Mouse (Mus musculus) embryonic facial prominence, embryonic 12.5 days (tissue): ENCODE results near the gene Supt20. TPM values are rescaled to one million over a fixed set of nuclear protein-coding genes. Genes with fewer than 3 reads are reported as not detected.
"Not testable (repeated sequence)": the region's sequence is repeated elsewhere in the genome, so short reads cannot be mapped to it uniquely, and the experiment has no call there.

Source experiments
- ATAC-seq: fragments of 200-750 bp; cut with Nextera tagmentation; 2 replicates; pipeline ENCODE4 v1.8.0; 2017; ENCODE audit not compliant: insufficient number of reproducible peaks, insufficient read depth, low FRiP score, low TSS enrichment
- H3K27ac ChIP-seq: fragments of 300-500 bp; sonication (generic); 2 replicates; pipeline ENCODE4 v1.5.1; 2016; ENCODE audit warnings: mild to moderate bottlenecking
- H3K27me3 ChIP-seq: fragments of 300-500 bp; sonication (generic); 2 replicates; pipeline ENCODE4 v1.6.1; 2016; ENCODE audit warnings: mild to moderate bottlenecking, moderate library complexity
- H3K36me3 ChIP-seq: fragments of 300-500 bp; sonication (generic); 2 replicates; pipeline ENCODE4 v1.6.1; 2016; ENCODE audit warnings: mild to moderate bottlenecking
- H3K4me1 ChIP-seq: fragments of 300-500 bp; sonication (generic); 2 replicates; pipeline ENCODE4 v1.6.1; 2016
- H3K4me2 ChIP-seq: fragments of 300-500 bp; sonication (generic); replicated peaks from 2 replicates; pipeline ENCODE4 v1.6.1; 2016; ENCODE audit warnings: mild to moderate bottlenecking, moderate library complexity
- H3K4me3 ChIP-seq: fragments of 300-500 bp; sonication (generic); 2 replicates; pipeline ENCODE4 v1.5.1; 2016; ENCODE audit warnings: mild to moderate bottlenecking
- H3K9ac ChIP-seq: fragments of 300-500 bp; sonication (generic); 2 replicates; pipeline ENCODE4 v1.6.1; 2016; ENCODE audit warnings: mild to moderate bottlenecking, moderate library complexity
- H3K9me3 ChIP-seq: fragments of 300-500 bp; sonication (generic); 2 replicates; pipeline ENCODE4 v1.6.1; 2016; ENCODE audit warnings: mild to moderate bottlenecking, moderate library complexity
- WGBS: fragments of 180-500 bp; shearing (Covaris S2); methylation state at CpG from one replicate; pipeline ENCODE4 v1.1.7; 2016; 5-methylcytosine and 5-hydroxymethylcytosine counted together
- polyA plus RNA-seq: library from polyadenylated mRNA; unstranded; fragments of >200 nt; fragmentation: Nextera tagmentation; extraction: Ambion mirVana; gene quantifications from 2 replicates; pipeline ENCODE4 v1.2.1, GENCODE M21; 2016

The Supt20 gene
- polyA plus RNA-seq, 1 experiment from 2014 or later = 142 TPM

DNA sequence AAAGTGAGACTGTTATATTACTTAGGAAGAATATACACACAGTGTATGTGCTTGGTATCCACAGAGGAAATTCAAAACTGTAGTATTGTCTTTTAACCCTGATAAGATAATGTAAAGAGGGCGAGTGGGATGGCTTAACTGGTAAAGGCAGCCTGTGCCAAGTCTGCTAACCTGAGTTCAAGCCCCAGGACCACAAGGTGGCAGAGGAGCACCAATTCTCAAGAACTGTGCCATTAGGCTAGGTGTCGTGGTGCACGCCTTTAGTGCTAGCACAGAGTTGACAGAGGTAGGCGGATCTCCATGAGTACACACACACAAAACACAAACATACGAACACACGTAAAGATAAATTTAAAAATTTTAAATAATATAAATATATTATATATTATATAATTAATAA is 23.0 kb upstream of the Supt20 start:
- Histone ChIP-seq H3K27me3 (no peaks in the 10 kb centered on the region), H3K36me3 (no peaks in the 10 kb centered on the region), H3K4me3 (no peak overlapping the region), H3K9me3 (no peaks in the 10 kb centered on the region), H3K27ac (no peak overlapping the region), H3K9ac (no peak overlapping the region), H3K4me2 (no peak overlapping the region), H3K4me1 (peaks cover 15% of the 10 kb centered on the region)
- 89% methylated on average over 6 of the region's 6 CpGs for WGBS
- ATAC-seq = no peak

DNA sequence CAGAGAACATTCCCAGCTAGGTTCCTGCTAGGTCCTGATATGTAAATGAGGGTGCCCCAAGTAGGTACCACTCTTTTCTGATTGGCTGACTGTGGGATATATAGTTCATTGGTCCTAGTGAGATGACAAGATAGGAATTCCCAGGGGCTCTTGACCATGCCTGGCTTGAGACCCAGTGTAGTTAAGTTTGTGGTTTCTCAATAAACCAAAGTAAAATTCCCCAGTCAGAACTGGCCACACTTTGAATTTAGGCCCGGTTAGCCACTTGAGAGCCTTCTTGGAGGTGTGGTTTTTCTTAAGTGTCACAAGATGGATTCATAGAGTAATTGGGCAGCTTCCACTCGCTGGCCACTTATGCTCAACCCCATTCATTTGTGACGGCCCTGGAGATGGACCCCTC is 20.5 kb upstream of the Supt20 start:
- H3K4me3 ChIP-seq = no peak overlapping the region
- peak; percentile 24; the same call in 1 of the 2 replicates for ATAC-seq
- H3K9me3 ChIP-seq = no peaks in the 10 kb centered on the region
- H3K27ac ChIP-seq = no peak overlapping the region
- no peaks in the 10 kb centered on the region for H3K36me3 ChIP-seq
- no peak overlapping the region for H3K4me2 ChIP-seq
- H3K9ac ChIP-seq = no peak overlapping the region
- WGBS = 71% methylated on average over 3 of the region's 3 CpGs
- H3K27me3 ChIP-seq = no peaks in the 10 kb centered on the region
- peaks cover 15% of the 10 kb centered on the region for H3K4me1 ChIP-seq

DNA sequence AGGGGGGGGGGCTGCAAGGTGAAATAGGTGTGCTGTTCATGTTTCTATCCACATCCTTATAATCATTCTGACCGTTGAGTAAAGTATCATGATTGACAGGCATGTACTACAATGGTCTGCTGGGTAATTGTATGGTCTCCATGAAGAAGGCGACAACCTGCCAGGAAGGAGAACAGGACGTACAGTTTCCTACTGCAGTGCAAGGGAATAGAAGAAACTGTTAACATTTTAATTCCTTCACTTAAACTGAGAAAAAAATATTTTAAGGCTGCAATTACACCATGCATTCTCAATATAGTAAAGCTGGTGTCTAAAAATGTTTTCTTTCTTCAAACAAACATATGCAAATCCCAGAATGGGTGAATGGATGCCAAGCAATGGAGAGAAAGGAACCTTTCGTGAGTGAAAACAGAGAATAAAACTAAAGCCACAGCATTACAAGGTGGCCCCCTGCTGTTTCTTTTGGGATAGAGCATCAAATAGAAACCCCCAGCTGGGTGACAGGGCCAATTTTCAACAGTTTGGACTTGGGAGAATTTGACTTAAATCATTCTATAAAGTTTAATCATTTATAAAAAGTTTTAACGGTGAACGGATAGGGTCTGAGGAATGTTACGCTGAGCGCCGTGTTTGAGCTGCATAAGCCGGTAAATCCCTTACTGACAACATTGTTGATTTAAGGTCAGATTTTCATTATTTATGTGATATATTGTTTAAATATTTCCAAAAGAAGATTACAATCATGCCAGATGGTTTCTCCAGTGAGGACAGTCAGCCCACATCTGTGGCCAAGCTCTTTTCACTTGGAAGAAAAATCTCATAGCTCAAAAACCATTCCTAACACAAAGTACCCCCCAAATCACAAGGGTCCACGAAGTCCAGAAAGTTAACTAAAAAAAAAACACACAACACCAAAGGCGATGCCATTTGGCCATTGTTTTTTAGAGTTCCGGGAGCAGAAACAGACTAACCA is 19.8 kb upstream of the Supt20 start:
- ATAC-seq = no peak
- 53% methylated on average over 13 of the region's 13 CpGs for WGBS
- Histone ChIP-seq H3K4me2 (no peak overlapping the region), H3K27ac (no peak overlapping the region), H3K27me3 (no peaks in the 10 kb centered on the region), H3K36me3 (no peaks in the 10 kb centered on the region), H3K4me3 (no peak overlapping the region), H3K9me3 (no peaks in the 10 kb centered on the region), H3K9ac (no peak overlapping the region), H3K4me1 (peaks cover 15% of the 10 kb centered on the region)

DNA sequence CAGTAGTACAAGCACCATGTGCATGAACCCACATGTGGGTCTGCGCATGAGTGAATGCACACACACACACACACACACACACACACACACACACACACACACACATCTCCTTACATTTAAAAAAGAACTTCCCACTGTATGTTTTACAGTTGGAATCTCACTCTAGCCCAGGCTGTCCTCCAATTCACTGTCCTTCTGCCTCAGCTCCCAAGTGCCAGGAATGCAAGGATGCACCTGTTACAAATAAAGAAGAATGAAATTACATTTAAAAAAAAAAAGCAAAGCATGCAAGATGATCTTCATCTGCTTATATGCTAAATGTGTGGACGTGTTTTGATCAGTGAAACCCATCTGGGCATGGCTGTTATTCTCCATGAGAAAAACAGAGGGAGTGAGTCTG is 15.8 kb upstream of the Supt20 start:
- H3K36me3 ChIP-seq = no peaks in the 10 kb centered on the region
- H3K4me1 ChIP-seq = peaks cover 15% of the 10 kb centered on the region
- H3K27ac ChIP-seq = no peak overlapping the region
- no peak for ATAC-seq
- no peak overlapping the region for H3K4me2 ChIP-seq
- WGBS = 72% methylated on average over 2 of the region's 2 CpGs
- no peaks in the 10 kb centered on the region for H3K27me3 ChIP-seq
- H3K9ac ChIP-seq = no peak overlapping the region
- no peaks in the 10 kb centered on the region for H3K9me3 ChIP-seq
- H3K4me3 ChIP-seq = no peak overlapping the region

DNA sequence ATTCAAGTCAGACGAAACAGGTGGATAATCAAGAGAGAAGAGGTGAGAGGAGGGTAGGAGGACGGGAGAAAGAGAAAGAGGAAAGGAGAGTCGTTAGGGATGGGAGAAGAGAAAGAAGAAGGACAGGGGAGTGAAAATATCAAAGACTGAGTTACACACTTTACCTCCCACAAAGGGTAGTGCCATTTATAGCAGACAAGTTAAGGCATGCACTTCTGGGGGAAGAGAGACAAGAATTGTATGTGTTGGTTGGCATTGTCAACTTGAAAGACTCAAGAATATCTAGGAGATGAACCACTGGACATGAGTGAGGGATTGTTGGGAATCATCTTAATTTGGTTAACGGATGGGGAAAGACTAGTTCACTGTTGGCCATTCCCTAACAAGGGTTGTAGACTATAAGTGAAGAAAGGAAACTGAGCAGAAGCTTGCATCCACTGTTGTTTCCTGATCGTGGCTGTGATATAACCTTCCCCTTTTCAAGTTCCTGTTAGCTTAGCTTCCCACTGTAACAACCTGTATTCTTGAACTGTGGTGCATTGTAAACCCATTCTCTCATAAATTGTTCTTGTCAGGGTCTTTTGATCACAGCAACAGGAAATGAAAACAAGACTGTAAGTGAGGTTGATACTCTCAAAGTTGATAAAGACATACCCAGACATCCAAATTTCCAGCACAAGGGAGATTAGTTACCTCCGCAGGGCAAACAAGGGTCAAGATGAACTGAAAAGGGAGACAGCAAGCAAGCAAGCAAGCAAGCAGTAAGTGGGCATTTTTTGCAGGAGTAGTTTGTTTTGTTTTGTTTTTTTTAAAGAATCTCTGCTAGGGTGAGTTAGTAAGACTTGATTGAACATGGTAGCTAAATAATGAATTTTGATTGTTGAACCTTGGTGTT is 11.1 kb upstream of the Supt20 start:
- no peak overlapping the region for H3K4me2 ChIP-seq
- no peaks in the 10 kb centered on the region; the same call in 1 of the 2 replicates for H3K4me1 ChIP-seq
- H3K36me3 ChIP-seq = no peaks in the 10 kb centered on the region
- H3K4me3 ChIP-seq = no peak overlapping the region
- H3K9me3 ChIP-seq = no peaks in the 10 kb centered on the region
- H3K27ac ChIP-seq = no peak overlapping the region
- H3K27me3 ChIP-seq = no peaks in the 10 kb centered on the region
- 66% methylated on average over 6 of the region's 6 CpGs for whole genome bisulfite sequencing
- no peak overlapping the region for H3K9ac ChIP-seq
- no peak for ATAC-seq

DNA sequence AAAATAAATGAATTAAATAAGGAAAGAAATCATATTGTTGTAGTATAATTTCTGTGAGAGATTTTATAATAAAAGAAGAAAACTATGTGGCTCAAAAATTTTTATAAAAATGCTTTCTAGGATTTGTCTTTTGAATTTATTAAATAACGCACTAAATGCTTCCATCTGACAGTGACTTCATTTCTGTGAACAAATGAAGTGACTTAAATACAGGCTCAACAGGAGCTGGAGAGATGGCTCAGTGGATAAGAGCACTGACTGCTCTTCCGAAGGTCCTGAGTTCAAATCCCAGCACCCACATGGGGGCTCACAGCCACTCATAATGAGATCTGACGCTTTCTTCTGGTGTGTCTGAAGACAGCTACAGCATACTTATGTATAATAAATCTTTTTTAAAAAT is 7.4 kb upstream of the Supt20 start:
- no peak for ATAC-seq
- H3K4me3 ChIP-seq = no peak overlapping the region

DNA sequence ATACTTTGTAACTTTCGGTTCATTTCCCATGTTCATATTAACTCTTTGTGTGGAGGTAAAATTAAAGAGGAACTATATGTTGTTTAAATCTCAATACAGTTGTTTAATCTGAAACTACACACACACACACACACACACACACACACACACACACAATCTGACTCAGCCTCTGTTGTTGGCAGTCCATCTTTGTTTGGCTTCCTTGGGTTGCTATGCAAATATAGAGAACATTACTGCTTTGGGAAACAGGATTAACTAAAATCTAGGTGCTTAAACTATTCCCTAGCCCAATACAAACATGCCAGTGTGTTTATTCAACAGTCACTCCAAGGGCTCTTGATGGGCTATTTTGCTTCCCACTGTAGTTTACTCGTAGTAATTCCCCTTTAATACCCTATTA is 5.4 kb upstream of the Supt20 start:
- no peak overlapping the region for H3K9ac ChIP-seq
- no peak overlapping the region for H3K27ac ChIP-seq
- no peaks in the 10 kb centered on the region for H3K9me3 ChIP-seq
- no peak overlapping the region for H3K4me3 ChIP-seq
- 64% methylated on average over 2 of the region's 2 CpGs for WGBS
- no peaks in the 10 kb centered on the region; the same call in 1 of the 2 replicates for H3K4me1 ChIP-seq
- H3K36me3 ChIP-seq = no peaks in the 10 kb centered on the region
- ATAC-seq = no peak
- H3K4me2 ChIP-seq = no peak overlapping the region
- no peaks in the 10 kb centered on the region for H3K27me3 ChIP-seq

More for the DNA sequence above, 7.4 kb upstream of the Supt20 start:
- Histone ChIP-seq H3K9me3 (no peaks in the 10 kb centered on the region), H3K4me1 (no peaks in the 10 kb centered on the region; the same call in 1 of the 2 replicates), H3K36me3 (no peaks in the 10 kb centered on the region), H3K9ac (no peak overlapping the region), H3K4me2 (no peak overlapping the region), H3K27ac (no peak overlapping the region), H3K27me3 (no peaks in the 10 kb centered on the region)
- 90% methylated on average over 3 of the region's 3 CpGs for WGBS

DNA sequence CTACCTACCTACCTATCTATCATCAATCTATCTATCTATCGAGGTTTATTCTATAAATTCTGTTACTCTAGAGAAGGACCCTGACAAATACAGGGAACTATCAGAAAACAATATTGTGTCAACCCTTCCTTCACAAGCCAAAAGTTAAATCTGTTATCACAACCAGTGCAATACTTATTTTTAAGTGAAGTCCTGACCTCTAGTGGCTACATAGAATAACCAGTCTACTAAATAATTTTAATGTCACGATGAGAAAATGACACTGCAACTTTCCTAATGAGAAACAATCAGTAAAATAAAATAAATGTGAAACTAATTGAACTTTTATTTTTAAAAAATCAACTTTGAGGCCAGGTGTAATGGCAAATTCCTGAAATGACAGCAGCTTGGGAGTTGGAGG is 3.5 kb upstream of the Supt20 start:
- 49% methylated on average over 2 of the region's 2 CpGs for WGBS
- ATAC-seq = no peak
- H3K4me3 ChIP-seq = no peak overlapping the region

DNA sequence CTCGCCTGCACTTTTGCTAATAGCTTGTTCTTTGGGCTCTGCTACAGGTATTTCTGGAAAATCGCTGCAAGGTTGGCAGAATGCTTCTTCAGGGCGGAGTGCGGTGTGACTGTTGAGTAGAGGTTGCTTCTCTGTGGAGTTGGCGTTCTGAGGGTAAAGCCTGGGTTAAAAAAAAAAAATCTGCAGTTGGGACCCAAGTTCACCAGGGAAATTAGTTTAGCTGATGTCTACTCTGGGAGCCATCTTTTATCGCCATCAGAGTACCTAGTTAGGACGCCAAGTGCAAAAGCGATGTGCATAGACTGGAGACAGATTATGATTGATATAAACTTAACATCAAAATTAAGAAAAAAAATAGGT is 429 bp downstream of the Supt20 start:
- Histone ChIP-seq H3K4me2 (peak overlapping the region; percentile 66), H3K4me3 (peak overlapping the region; percentile 68), H3K9ac (peak overlapping the region; percentile 71), H3K4me1 (peaks cover 8% of the 10 kb centered on the region; the same call in 1 of the 2 replicates), H3K9me3 (no peaks in the 10 kb centered on the region), H3K36me3 (peaks cover 24% of the 10 kb centered on the region), H3K27ac (peak overlapping the region; percentile 88), H3K27me3 (no peaks in the 10 kb centered on the region)
- 0% methylated on average over 8 of the region's 8 CpGs for WGBS
- ATAC-seq = no peak; the same call in 1 of the 2 replicates

More for the DNA sequence above, 3.5 kb upstream of the Supt20 start:
- H3K9ac ChIP-seq = no peak overlapping the region
- no peaks in the 10 kb centered on the region for H3K27me3 ChIP-seq
- no peak overlapping the region for H3K4me2 ChIP-seq
- H3K4me1 ChIP-seq = no peaks in the 10 kb centered on the region; the same call in 1 of the 2 replicates
- no peak overlapping the region for H3K27ac ChIP-seq
- no peaks in the 10 kb centered on the region for H3K9me3 ChIP-seq
- H3K36me3 ChIP-seq = no peaks in the 10 kb centered on the region

DNA sequence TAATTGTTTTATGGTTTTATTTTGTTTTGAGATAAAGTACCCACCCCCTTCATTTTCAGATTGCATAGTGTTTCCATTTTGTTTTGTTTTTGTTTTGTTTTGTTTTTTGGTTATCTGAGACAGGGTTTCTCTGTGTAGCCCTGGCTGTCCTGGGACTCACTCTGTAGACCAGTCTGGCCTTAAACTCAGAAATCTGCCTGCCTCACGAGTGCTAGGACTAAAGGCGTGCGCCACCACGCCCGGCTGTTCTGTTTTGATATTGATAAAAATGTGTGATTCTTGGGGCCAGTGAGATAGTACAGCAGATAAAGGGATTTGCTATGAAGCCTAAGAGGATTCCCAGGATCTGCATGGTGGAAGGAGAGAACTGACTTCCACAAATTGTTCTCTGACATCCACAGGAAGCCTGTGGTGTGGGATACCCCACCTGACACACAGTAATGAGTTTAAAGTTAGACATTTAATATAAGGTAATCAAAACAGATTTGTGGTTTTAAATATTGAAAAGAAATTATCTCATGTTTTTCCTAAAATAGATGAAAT is 7.2 kb downstream of the Supt20 start:
- 86% methylated on average over 5 of the region's 5 CpGs for WGBS
- H3K4me1 ChIP-seq = 0 out of 2 replicates have a peak, but pooled peaks cover 1% of the 10 kb centered on the region
- H3K9ac ChIP-seq = no peak overlapping the region
- H3K4me3 ChIP-seq = no peak overlapping the region
- H3K9me3 ChIP-seq = no peaks in the 10 kb centered on the region
- H3K4me2 ChIP-seq = no peak overlapping the region
- H3K27me3 ChIP-seq = no peaks in the 10 kb centered on the region
- H3K36me3 ChIP-seq = peaks cover 70% of the 10 kb centered on the region
- no peak overlapping the region for H3K27ac ChIP-seq
- no peak for ATAC-seq

DNA sequence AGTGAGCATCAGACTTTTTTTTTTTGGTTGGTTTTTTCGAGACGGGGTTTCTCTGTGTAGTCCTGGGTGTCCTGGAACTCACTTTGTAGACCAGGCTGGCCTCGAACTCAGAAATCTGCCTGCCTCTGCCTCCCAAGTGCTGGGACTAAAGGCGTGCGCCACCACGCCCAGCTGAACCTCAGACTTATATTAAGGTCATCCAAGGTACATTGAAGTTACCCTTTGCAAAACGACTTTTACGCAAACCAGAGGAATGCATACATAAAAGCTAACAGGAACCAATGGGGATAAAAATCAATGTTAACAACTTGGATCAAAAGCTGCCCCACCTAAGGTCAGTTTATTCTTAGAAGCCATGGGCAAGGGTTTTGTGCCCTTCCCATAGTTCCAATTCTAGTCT is 11.5 kb downstream of the Supt20 start:
- H3K9ac ChIP-seq, H3K9me3 ChIP-seq, ATAC-seq, H3K4me3 ChIP-seq, H3K4me1 ChIP-seq, H3K27me3 ChIP-seq, H3K4me2 ChIP-seq, H3K27ac ChIP-seq: not testable (repeated sequence)
- WGBS = 92% methylated on average over 8 of the region's 8 CpGs
- peaks cover 84% of the 10 kb centered on the region for H3K36me3 ChIP-seq
